Mouse (Mus musculus) kidney, adult 2 months (tissue): Measurements from ENCODE around the gene Ccdc74a.

ENCODE experiments used
- CTCF ChIP-seq: fragments of 200-500 bp; conservative IDR thresholded peaks from 2 replicates; pipeline ENCODE4 v1.5.1; 2011; ENCODE audit warnings: low read depth, mild to moderate bottlenecking, control low read depth, low read length, moderate library complexity, mixed read lengths; ENCODE audit not compliant: insufficient read depth, insufficient read length
- POLR2A ChIP-seq: fragments of 200-500 bp; IDR thresholded peaks from one replicate; pipeline ENCODE4 v1.6.1; 2011; ENCODE audit warnings: low read depth, low read length, control low read depth

DNA sequence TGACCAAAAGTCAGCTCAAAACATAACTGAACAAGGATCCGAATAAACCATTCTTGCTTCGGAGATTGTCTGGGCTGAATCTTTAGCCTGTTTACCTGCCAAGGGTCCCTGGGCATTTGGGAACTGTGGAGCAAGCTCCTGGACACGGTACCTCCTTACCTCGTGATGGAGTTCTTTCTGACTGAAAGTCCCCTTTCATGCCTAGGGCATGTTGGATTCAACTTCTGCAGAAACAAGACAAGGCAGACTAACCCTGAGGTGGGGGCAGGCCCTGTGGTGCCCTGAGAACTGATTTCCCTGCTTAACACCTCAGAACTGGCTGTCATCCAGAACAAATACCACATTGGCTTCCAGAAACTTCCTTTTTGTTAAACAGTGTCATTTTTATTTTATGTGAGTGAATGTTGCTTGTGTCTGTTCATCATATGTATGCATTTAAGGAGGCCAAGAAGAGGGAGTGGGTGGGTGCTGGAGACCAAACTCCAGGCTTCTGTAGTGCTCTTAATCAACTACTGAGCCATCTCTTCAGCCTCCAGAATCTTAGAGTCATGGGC is 2.8 kb upstream of the Ccdc74a start:
- TF ChIP-seq CTCF (no peak), POLR2A (no peak)
